Mouse (Mus musculus) ES-E14 (cell line): Measurements from ENCODE around the gene Ndufs8. TPM values are rescaled to one million over a fixed set of nuclear protein-coding genes. Genes with fewer than 3 reads are reported as not detected.
"Not testable (repeated sequence)": the region's sequence is repeated elsewhere in the genome, so short reads cannot be mapped to it uniquely, and the experiment has no call there.

Source experiments
- DNase-seq: peaks from one replicate; pipeline ENCODE4 v3.0.0-alpha.2; 2013; ENCODE audit warnings: low read depth, low spot score
- H3K27ac ChIP-seq: 2 replicates; pipeline ENCODE4 v1.5.1; 2012; ENCODE audit warnings: low read depth, mild to moderate bottlenecking, low read length, moderate library complexity, mixed read lengths; ENCODE audit not compliant: poor library complexity, insufficient read depth, severe bottlenecking
- H3K36me3 ChIP-seq: 2 replicates; pipeline ENCODE4 v1.6.1; 2012; ENCODE audit warnings: mild to moderate bottlenecking, low read length, moderate library complexity, mixed read lengths; ENCODE audit not compliant: control insufficient read depth, poor library complexity, insufficient read depth, severe bottlenecking
- H3K4me1 ChIP-seq, 2 experiments: fragments of 150-350 bp in 1 of 2; sonication (generic) in 1 of 2; 2 replicates each; pipeline ENCODE4 v1.6.1; 2012; ENCODE audit warnings: low read length in 2 of 2, mild to moderate bottlenecking in 1 of 2, mixed read lengths in 1 of 2; ENCODE audit not compliant: control insufficient read depth in 2 of 2, insufficient read depth in 2 of 2, poor library complexity in 1 of 2
- H3K4me3 ChIP-seq, 2 experiments: fragments of 150-350 bp in 1 of 2; sonication (generic) in 1 of 2; 2 replicates each; pipeline ENCODE4 v1.5.1; 2012; ENCODE audit warnings: low read length in 2 of 2, low read depth in 1 of 2, mild to moderate bottlenecking in 1 of 2, mixed read lengths in 1 of 2; ENCODE audit not compliant: insufficient read depth in 1 of 2, poor library complexity in 1 of 2, severe bottlenecking in 1 of 2
- H3K9ac ChIP-seq: 2 replicates; pipeline ENCODE4 v1.6.1; 2012; ENCODE audit warnings: low read depth, mild to moderate bottlenecking, low read length, mixed read lengths; ENCODE audit not compliant: poor library complexity, insufficient read depth, severe bottlenecking
- H3K9me3 ChIP-seq: fragments of 150-350 bp; sonication (generic); 2 replicates; pipeline ENCODE4 v1.6.1; 2012; ENCODE audit warnings: low read depth, mild to moderate bottlenecking, low read length; ENCODE audit not compliant: control insufficient read depth, insufficient read depth
- CHD2 ChIP-seq: IDR thresholded peaks from 2 replicates; pipeline ENCODE4 v1.6.1; 2014; ENCODE audit warnings: mild to moderate bottlenecking, low read depth, low read length, inconsistent platforms
- HCFC1 ChIP-seq: IDR thresholded peaks from 2 replicates; pipeline ENCODE4 v1.6.1; 2012; ENCODE audit warnings: low read length, inconsistent platforms, borderline replicate concordance; ENCODE audit not compliant: insufficient read depth
- MAFK ChIP-seq: IDR thresholded peaks from 2 replicates; pipeline ENCODE4 v1.6.1; 2014; ENCODE audit warnings: mild to moderate bottlenecking, low read depth, low read length, inconsistent platforms; ENCODE audit not compliant: insufficient read depth
- ZC3H11A ChIP-seq: IDR thresholded peaks from 2 replicates; pipeline ENCODE4 v1.6.1; 2012; ENCODE audit warnings: low read depth, mild to moderate bottlenecking, inconsistent platforms, low read length, borderline replicate concordance
- ZNF384 ChIP-seq: IDR thresholded peaks from 2 replicates; pipeline ENCODE4 v1.6.1; 2012; ENCODE audit warnings: low read depth, low read length, inconsistent platforms
- in situ Hi-C, 2 experiments: fragments of 600-800 bp; cut with MboI; formaldehyde crosslinking; loops; one replicate each; pipeline ENCODE4 v1.15.1; 2025; ENCODE audit warnings: low sequenced_read_pairs in 2 of 2, inconsistent platforms in 1 of 2; ENCODE audit not compliant: unreplicated experiment in 2 of 2
- total RNA-seq: library from RNA; depleted of rRNA; stranded (reverse); fragments of 300-350 nt; gene quantifications from 2 replicates; pipeline ENCODE4 v1.2.3, GENCODE M21; 2012; rRNA removed

Gene Ndufs8
- total RNA-seq = 134 and 135 TPM in 2 replicates

- peak; percentile 95 for DNase-seq
- Histone ChIP-seq H3K4me3 (peak within 1 kb of the TSS; percentile 84 to 96), H3K27ac (peak within 1 kb of the TSS; percentile 90), H3K9ac (peak within 1 kb of the TSS; percentile 93), H3K9me3 (no peaks in the 10 kb centered on the region), H3K36me3 (peaks cover 18% of the 10 kb centered on the region), H3K4me1 (peaks cover 0 to 8% of the 10 kb centered on the region in 2 experiments; a peak in 1 of 4 replicates)
- TF ChIP-seq HCFC1 (peak; percentile 65; the same call in 1 of the 2 replicates), CHD2 (peak; percentile 81), MAFK (no peak), ZC3H11A (0 out of 2 replicates have a peak, but pooled peaks have one; percentile 2), ZNF384 (no peak)
- in situ Hi-C loops = no loop called here
Observed at GRCm38 (mm10) chr19:3912337-3913204, at the start of gene Ndufs8. TSS of gene Ndufs8 (minus strand) at chr19:3912774.

DNA sequence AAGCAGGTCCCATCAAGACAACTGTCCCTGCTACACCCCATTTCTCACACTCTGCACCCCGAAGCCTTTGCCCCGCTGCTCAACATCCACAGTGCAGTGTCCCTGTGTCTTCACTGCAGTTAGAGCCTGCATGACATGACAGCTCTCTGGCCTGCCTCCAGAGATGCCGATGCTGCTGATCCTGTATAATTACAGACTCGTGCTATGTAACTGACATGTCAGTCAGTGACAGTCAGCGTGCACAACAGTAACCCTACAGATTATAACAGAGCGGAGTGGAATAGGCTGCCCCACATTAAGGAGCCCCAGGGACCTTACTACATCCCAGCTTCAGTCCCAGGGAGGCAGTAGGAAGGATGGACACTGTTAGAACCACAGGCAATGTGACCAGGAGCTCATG, 49.2 kb upstream of the Ndufs8 start:
- in situ Hi-C loops = not testable (repeated sequence)

GRCm38 (mm10) chr19:3960211-3960610, 47.6 kb upstream of the Ndufs8 start:
- in situ Hi-C loops = no loop called here
- H3K4me1 ChIP-seq = no peaks in the 10 kb centered on the region
- no peak for TF ChIP-seq ZC3H11A
- TF ChIP-seq HCFC1 = no peak
- TF ChIP-seq ZNF384 = no peak
- no peak for TF ChIP-seq CHD2
- H3K36me3 ChIP-seq = no peaks in the 10 kb centered on the region
- no peak overlapping the region for H3K4me3 ChIP-seq
- H3K9ac ChIP-seq = no peak overlapping the region
- H3K27ac ChIP-seq = no peak overlapping the region
- no peak for DNase-seq
- no peaks in the 10 kb centered on the region for H3K9me3 ChIP-seq

More for the DNA sequence above, 49.2 kb upstream of the Ndufs8 start:
- not testable (repeated sequence) for H3K27ac ChIP-seq, H3K9me3 ChIP-seq, H3K4me1 ChIP-seq, H3K9ac ChIP-seq, H3K4me3 ChIP-seq, H3K36me3 ChIP-seq, DNase-seq

DNA sequence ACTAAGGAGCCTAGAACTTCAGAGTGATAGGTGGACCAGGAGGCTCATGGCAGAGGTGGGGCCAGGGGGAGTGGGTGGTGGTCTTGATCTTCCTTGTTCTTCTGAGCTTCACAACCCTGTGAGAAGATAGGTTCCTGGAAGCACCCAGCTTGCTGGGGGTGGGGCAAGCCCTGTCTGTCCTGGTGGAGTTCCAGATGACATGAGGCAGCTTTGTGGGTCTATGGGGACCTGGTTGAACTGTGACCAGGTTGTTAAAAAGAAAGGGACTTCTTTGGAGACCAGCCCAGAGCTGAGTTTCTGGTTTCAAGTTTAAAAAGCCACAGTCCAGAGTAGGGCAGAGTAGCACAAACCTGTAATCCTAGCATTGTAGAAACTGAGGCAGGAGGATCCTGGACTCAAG, 46.5 kb upstream of the Ndufs8 start:
- no peak overlapping the region for H3K9ac ChIP-seq
- H3K4me3 ChIP-seq = no peak overlapping the region
- in situ Hi-C loops = no loop called here
- H3K27ac ChIP-seq = no peak overlapping the region
- H3K9me3 ChIP-seq = no peaks in the 10 kb centered on the region
- DNase-seq = no peak
- no peaks in the 10 kb centered on the region for H3K4me1 ChIP-seq
- no peak for TF ChIP-seq HCFC1
- TF ChIP-seq CHD2 = no peak
- no peak for TF ChIP-seq ZNF384
- TF ChIP-seq MAFK = no peak
- no peak for TF ChIP-seq ZC3H11A
- H3K36me3 ChIP-seq = no peaks in the 10 kb centered on the region

DNA sequence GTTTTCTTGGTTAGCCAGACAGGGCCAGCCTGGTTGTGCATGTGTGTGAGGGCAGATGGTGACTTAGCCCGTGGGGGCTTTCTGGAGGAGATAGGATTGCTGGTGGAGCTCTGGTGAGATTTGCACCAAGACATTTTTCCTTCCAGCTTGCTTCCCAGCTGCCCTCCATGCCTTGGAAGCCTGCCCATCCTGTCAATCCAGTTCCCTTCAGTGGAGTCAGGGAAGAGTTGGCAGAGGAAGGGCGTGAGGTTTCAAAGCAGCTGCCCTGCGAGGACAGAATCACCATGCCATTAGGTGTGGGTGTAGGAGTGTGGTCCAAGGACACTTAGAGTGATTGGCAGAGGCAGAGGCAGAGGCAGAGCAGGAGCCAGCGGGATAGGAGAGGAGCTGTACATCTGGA, 45.9 kb upstream of the Ndufs8 start, which contains the start of gene Aldh3b3:
Aldh3b3 (plus strand) TSS at position 176 of the 400 bp plus-strand sequence.
- peak within 1 kb of the TSS; percentile 5; the same call in 1 of the 2 replicates for H3K27ac ChIP-seq
- H3K4me3 ChIP-seq = no peak within 1 kb of the TSS
- TF ChIP-seq HCFC1 (no peak), ZC3H11A (no peak), ZNF384 (no peak), MAFK (no peak), CHD2 (no peak)
- H3K36me3 ChIP-seq = no peaks in the 10 kb centered on the region
- in situ Hi-C loops = no loop called here
- no peaks in the 10 kb centered on the region for H3K4me1 ChIP-seq
- no peak for DNase-seq
- no peak within 1 kb of the TSS for H3K9ac ChIP-seq
- no peaks in the 10 kb centered on the region for H3K9me3 ChIP-seq

DNA sequence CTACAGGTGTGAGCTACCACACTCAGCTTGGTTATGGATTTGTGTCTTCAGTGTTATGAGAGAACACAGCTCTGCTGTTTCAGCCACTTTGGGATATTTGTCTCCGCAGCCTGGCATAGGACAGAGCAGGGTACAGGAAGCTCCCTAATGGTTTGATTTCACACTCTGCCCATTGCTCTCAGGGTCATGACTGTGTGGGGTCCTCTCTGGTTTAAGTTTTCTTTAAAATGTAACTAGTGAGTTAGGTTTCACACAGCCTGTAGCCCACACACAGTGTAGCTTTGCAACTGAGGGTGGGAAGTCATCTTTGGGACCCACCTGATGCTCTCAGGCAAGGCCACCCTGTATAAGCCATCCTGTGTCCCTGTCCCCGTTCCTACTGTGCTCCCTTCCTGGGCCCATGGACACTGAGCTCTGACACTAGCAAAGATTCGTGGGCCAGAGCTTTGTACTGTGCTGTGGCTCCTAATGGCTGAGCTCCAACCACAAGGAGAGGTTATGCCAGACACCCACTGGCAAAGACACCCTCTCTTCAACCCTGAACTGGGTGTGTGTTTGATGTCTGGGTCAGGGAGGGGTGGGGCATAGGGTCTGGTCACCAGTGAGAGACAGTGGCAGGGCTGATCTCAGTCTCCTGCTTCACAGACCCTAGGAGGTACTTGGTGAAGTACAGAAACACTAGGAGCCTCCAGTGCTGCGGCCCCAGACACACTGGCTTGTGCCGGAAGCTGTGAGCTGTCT, 44.9 kb upstream of the Ndufs8 start:
- H3K9ac ChIP-seq, H3K4me1 ChIP-seq, H3K36me3 ChIP-seq, H3K9me3 ChIP-seq, in situ Hi-C loops, H3K4me3 ChIP-seq, DNase-seq, H3K27ac ChIP-seq: not testable (repeated sequence)
